Mouse (Mus musculus): ENCODE measurements around the gene Abcf1.

GRCm38 (mm10) chr17:35997713-35998510 lies 28.4 kb upstream of the Abcf1 start:
- TF ChIP-seq SMC3 (IDR thresholded peaks at IDR 0.05; ENCODE audit: low read depth, low read length) = peak; percentile 35
- TF ChIP-seq CHD1 (IDR thresholded peaks at IDR 0.05; ENCODE audit: low read depth, low read length) = no peak; the same call in 1 of the 2 replicates
- TF ChIP-seq MXI1 (IDR thresholded peaks at IDR 0.05; ENCODE audit: low read depth, low read length) = peak; percentile 76
- no peak for TF ChIP-seq TAL1 (IDR thresholded peaks at IDR 0.05; ENCODE audit: low read length)
- no peak for TF ChIP-seq ZNF384 (IDR thresholded peaks at IDR 0.05; ENCODE audit: low read depth, low read length)
- TF ChIP-seq ETS1 (IDR thresholded peaks at IDR 0.05; ENCODE audit: low read depth, low read length) = peak; percentile 58; the same call in 1 of the 2 replicates
- TF ChIP-seq POLR2A (IDR thresholded peaks at IDR 0.05; ENCODE audit: control insufficient read depth in 1 of 2, insufficient read depth in 1 of 2, low read depth in 1 of 2, low read length in 2 of 2, poor library complexity in 1 of 2) = peak in 1 of 2 experiments; percentile 78; a peak in 2 of 4 replicates
- 0 out of 2 replicates have a peak, but pooled peaks have one; percentile 16 for TF ChIP-seq MYC (IDR thresholded peaks at IDR 0.05; ENCODE audit: low read depth, low read length)
- TF ChIP-seq CTCF (IDR thresholded peaks at IDR 0.05 in 2 of 3, conservative IDR thresholded peaks at IDR 0.05 in 1 of 3; ENCODE audit: control insufficient read depth in 1 of 3, insufficient read depth in 1 of 3, low read depth in 2 of 3, low read length in 3 of 3, poor library complexity in 1 of 3, severe bottlenecking in 1 of 3) = no peak; a peak in 1 of 6 replicates
- TF ChIP-seq HCFC1 (IDR thresholded peaks at IDR 0.05; ENCODE audit: low read depth, low read length) = 0 out of 2 replicates have a peak, but pooled peaks have one; percentile 33
- TF ChIP-seq POLR2AphosphoS5 (IDR thresholded peaks at IDR 0.05; ENCODE audit: borderline replicate concordance, low read depth, low read length) = no peak
- peak; percentile 30 to 44; a peak in 3 of 4 replicates for TF ChIP-seq EP300 (IDR thresholded peaks at IDR 0.05; ENCODE audit: low read depth in 1 of 2, low read length in 2 of 2)

Data from MEL (cell line).